Mouse (Mus musculus) limb, embryonic 11.5 days (tissue): ENCODE measurements around the gene 6030468B19Rik. TPM values are rescaled to one million over a fixed set of nuclear protein-coding genes. Genes with fewer than 3 reads are reported as not detected.

Experiments used
- ATAC-seq: fragments of 200-750 bp; cut with Nextera tagmentation; 2 replicates; pipeline ENCODE4 v1.8.0; 2017; ENCODE audit warnings: low read depth; ENCODE audit not compliant: insufficient number of reproducible peaks, low FRiP score, low TSS enrichment
- DNase-seq: peaks from one replicate; pipeline ENCODE4 v3.0.0-alpha.2; 2015; ENCODE audit warnings: low spot score
- H3K27ac ChIP-seq: fragments of 300-500 bp; sonication (generic); replicated peaks from 2 replicates; pipeline ENCODE4 v1.5.1; 2014; ENCODE audit warnings: low read depth, mild to moderate bottlenecking, low read length
- H3K27me3 ChIP-seq: fragments of 300-500 bp; sonication (generic); 2 replicates; pipeline ENCODE4 v1.6.1; 2014; ENCODE audit warnings: mild to moderate bottlenecking, low read length, mixed read lengths; ENCODE audit not compliant: control insufficient read depth, insufficient read depth
- H3K36me3 ChIP-seq: fragments of 300-500 bp; sonication (generic); 2 replicates; pipeline ENCODE4 v1.6.1; 2014; ENCODE audit warnings: mild to moderate bottlenecking, low read length, moderate library complexity, mixed read lengths; ENCODE audit not compliant: control insufficient read depth, insufficient read depth
- H3K4me1 ChIP-seq: fragments of 300-500 bp; sonication (generic); 2 replicates; pipeline ENCODE4 v1.6.1; 2014; ENCODE audit warnings: low read length, mixed read lengths; ENCODE audit not compliant: control insufficient read depth, insufficient read depth
- H3K4me2 ChIP-seq: fragments of 300-500 bp; sonication (generic); 2 replicates; pipeline ENCODE4 v1.6.1; 2014; ENCODE audit warnings: low read depth, mild to moderate bottlenecking, moderate library complexity; ENCODE audit not compliant: severe bottlenecking
- H3K4me3 ChIP-seq: fragments of 300-500 bp; sonication (generic); 2 replicates; pipeline ENCODE4 v1.5.1; 2014; ENCODE audit warnings: low read depth, low read length
- H3K9ac ChIP-seq: fragments of 300-500 bp; sonication (generic); 2 replicates; pipeline ENCODE4 v1.6.1; 2014; ENCODE audit warnings: mild to moderate bottlenecking, low read length
- H3K9me3 ChIP-seq: fragments of 300-500 bp; sonication (generic); 2 replicates; pipeline ENCODE4 v1.6.1; 2016; ENCODE audit warnings: low read length; ENCODE audit not compliant: control insufficient read depth
- WGBS: fragments of 180-500 bp; shearing (Covaris S2); extraction: QIAGEN DNeasy Blood & Tissue Kit; methylation state at CpG from one replicate; pipeline ENCODE4 v1.1.7; 2014; 5-methylcytosine and 5-hydroxymethylcytosine counted together
- polyA plus RNA-seq: library from polyadenylated mRNA; unstranded; fragments of >200 nt; fragmentation: Nextera tagmentation; extraction: Ambion mirVana; gene quantifications from 2 replicates; pipeline ENCODE4 v1.2.1, GENCODE M21; 2014

The 6030468B19Rik gene
- polyA plus RNA-seq, 1 experiment from 2014 or later: 0.83 TPM

DNA sequence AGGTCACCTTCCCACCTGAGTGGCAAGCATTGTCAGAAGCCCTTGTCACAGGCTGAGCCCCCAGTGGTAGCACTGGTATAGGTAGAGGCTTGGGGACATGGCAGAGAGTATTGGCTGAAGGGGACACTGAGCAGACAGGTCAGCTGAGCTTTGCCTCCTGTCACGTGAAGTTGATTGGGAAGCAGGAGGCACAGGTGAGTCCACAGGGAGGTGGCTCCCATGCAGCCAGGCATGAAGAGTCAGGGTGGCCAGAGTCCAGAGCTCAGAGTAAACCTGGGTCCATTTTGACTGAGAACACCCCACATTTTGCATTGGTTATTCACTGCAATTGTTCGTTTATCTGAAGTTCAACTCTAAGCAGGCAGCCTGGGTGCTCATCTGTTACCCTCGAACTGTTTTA, 55.4 kb downstream of the 6030468B19Rik start:
- H3K27me3 ChIP-seq: no peaks in the 10 kb centered on the region
- no peaks in the 10 kb centered on the region for H3K9me3 ChIP-seq
- no peak overlapping the region for H3K27ac ChIP-seq
- ATAC-seq: no peak
- H3K4me3 ChIP-seq: no peak overlapping the region
- no peak for DNase-seq
- no peak overlapping the region for H3K4me2 ChIP-seq
- H3K4me1 ChIP-seq: peaks cover 10% of the 10 kb centered on the region
- WGBS: 86% methylated on average over 3 of the region's 3 CpGs
- H3K36me3 ChIP-seq: peaks cover 38% of the 10 kb centered on the region
- no peak overlapping the region for H3K9ac ChIP-seq

GRCm38 (mm10) chr11:117854241-117854640, 56.8 kb downstream of the 6030468B19Rik start:
- Histone ChIP-seq H3K4me1 (peaks cover 9% of the 10 kb centered on the region), H3K9me3 (no peaks in the 10 kb centered on the region), H3K9ac (no peak overlapping the region), H3K27me3 (peaks cover under 1% of the 10 kb centered on the region; the same call in 1 of the 2 replicates), H3K36me3 (peaks cover 38% of the 10 kb centered on the region), H3K4me3 (no peak overlapping the region), H3K4me2 (no peak overlapping the region), H3K27ac (no peak overlapping the region)
- ATAC-seq (no peak), DNase-seq (no peak)
- 90% methylated on average over 9 of the region's 9 CpGs for WGBS

DNA sequence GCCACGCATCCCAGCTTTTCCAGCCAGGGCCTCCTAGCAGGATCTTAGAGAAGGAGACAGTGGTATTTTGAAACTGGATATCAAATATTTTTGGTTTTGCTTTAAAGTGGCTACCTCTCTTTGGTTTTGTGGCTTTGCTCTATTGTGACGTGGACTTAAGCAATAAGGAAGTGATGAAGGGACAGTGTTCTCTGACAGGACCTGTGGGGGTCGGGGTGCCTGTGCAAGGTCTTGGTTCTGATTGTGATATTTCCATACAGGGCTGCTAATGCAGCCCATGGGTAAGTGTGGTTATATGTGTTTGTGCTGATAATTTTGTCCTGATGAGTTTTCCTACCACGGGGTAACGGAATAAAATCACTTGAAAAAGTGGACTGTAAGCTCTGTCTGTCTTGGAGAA, 57.9 kb downstream of the 6030468B19Rik start:
- ATAC-seq: no peak
- H3K27me3 ChIP-seq: peaks cover 10% of the 10 kb centered on the region
- 97% methylated on average over 5 of the region's 5 CpGs for WGBS

GRCm38 (mm10) chr11:117855975-117856374, 58.5 kb downstream of the 6030468B19Rik start:
- H3K4me3 ChIP-seq: no peak overlapping the region
- DNase-seq: no peak
- peaks cover 16% of the 10 kb centered on the region for H3K27me3 ChIP-seq
- no peak overlapping the region for H3K27ac ChIP-seq
- ATAC-seq: no peak
- 88% methylated on average over 1 of the region's 1 CpGs for WGBS
- no peak overlapping the region for H3K9ac ChIP-seq
- peaks cover 37% of the 10 kb centered on the region for H3K36me3 ChIP-seq
- H3K4me2 ChIP-seq: no peak overlapping the region
- no peaks in the 10 kb centered on the region for H3K9me3 ChIP-seq
- 0 out of 2 replicates have a peak, but pooled peaks cover 8% of the 10 kb centered on the region for H3K4me1 ChIP-seq

More for the DNA sequence above, 57.9 kb downstream of the 6030468B19Rik start:
- Histone ChIP-seq H3K27ac (no peak overlapping the region), H3K4me3 (no peak overlapping the region), H3K4me1 (peaks cover 6% of the 10 kb centered on the region), H3K9ac (no peak overlapping the region), H3K36me3 (peaks cover 38% of the 10 kb centered on the region), H3K4me2 (no peak overlapping the region), H3K9me3 (no peaks in the 10 kb centered on the region)
- DNase-seq: no peak

Other genes with a start within 250 kb of the 6030468B19Rik start
- gene Tnrc6c, start 143.4 kb upstream of the 6030468B19Rik start, polyA plus RNA-seq: 16.1 and 16.5 TPM in 2 replicates
- gene Tmc8, start 15.6 kb upstream of the 6030468B19Rik start, polyA plus RNA-seq: 0.60 and 0.87 TPM in 2 replicates
- gene Tmc6, start 15.5 kb upstream of the 6030468B19Rik start, polyA plus RNA-seq: 13.5 and 19.3 TPM in 2 replicates
- 0.16 TPM in 1 of 2 replicates, not detected in the other for gene Gm20708, start 12.0 kb downstream of the 6030468B19Rik start, polyA plus RNA-seq
- gene Syngr2, start 12.0 kb downstream of the 6030468B19Rik start, polyA plus RNA-seq: 30.1 and 33.2 TPM in 2 replicates
- 3.1 and 3.2 TPM in 2 replicates for gene Afmid, start 28.3 kb downstream of the 6030468B19Rik start, polyA plus RNA-seq
- gene Tk1, start 28.4 kb downstream of the 6030468B19Rik start, polyA plus RNA-seq: 126 and 138 TPM in 2 replicates
- gene Birc5, start 51.6 kb downstream of the 6030468B19Rik start, polyA plus RNA-seq: 400 and 435 TPM in 2 replicates
- gene Tmem235, start 63.1 kb downstream of the 6030468B19Rik start, polyA plus RNA-seq: not detected in 2 replicates
- 1.4 and 1.5 TPM in 2 replicates for gene Tha1, start 75.8 kb downstream of the 6030468B19Rik start, polyA plus RNA-seq
- 5.4 and 6.7 TPM in 2 replicates for gene Socs3, start 172.4 kb downstream of the 6030468B19Rik start, polyA plus RNA-seq
- gene Pgs1, start 188.6 kb downstream of the 6030468B19Rik start, polyA plus RNA-seq: 38.4 and 39.3 TPM in 2 replicates